Mouse (Mus musculus): ENCODE measurements at regions not wholly inside any gene's neighbourhood (a gene's known extent, or its start where the extent isn't known, plus 50 kb on each side); places are given as distances from the start of the nearest gene placed in this dataset.

- Histone ChIP-seq H3K9me3 (replicated peaks; ENCODE audit: low read length) (no peaks in the 10 kb centered on the region), H3K27ac (ENCODE audit: insufficient read depth, low read depth) (no peak overlapping the region), H3K9ac (ENCODE audit: insufficient read depth, low read depth) (no peak overlapping the region), H3K4me3 (replicated peaks in 1 of 3; ENCODE audit: low read depth in 2 of 3, low read length in 2 of 3, poor library complexity in 1 of 3) (peak overlapping the region in 1 of 3 experiments; percentile 50), H3K79me2 (replicated peaks; ENCODE audit: control insufficient read depth, extremely low read depth, insufficient read depth, poor library complexity, severe bottlenecking) (no peaks in the 10 kb centered on the region), H3K36me3 (replicated peaks in 1 of 2; ENCODE audit: control insufficient read depth in 1 of 2, insufficient read depth in 1 of 2, low read length in 1 of 2) (no peaks in the 10 kb centered on the region), H3K4me2 (ENCODE audit: insufficient read depth, low read depth, poor library complexity, severe bottlenecking) (peak overlapping the region; percentile 69), H3K27me3 (replicated peaks) (peaks cover 48% of the 10 kb centered on the region), H3K4me1 (ENCODE audit: control insufficient read depth in 1 of 2, insufficient read depth in 2 of 2) (peaks cover 8 to 21% of the 10 kb centered on the region in 2 experiments; a peak in 2 of 4 replicates)
- in situ Hi-C loops (cut with MboI; ENCODE audit: low pct_ligation_motif_present, low pct_unique_long_range_greater_than_20kb, low sequenced_read_pairs): no loop called here
- DNase-seq (ENCODE audit: extremely low read depth): no peak
- dilution Hi-C loops (cut with MboI; ENCODE audit: extremely low pct_ligation_motif_present, extremely low pct_unique_long_range_greater_than_20kb, low sequenced_read_pairs): no loop called here
- TF ChIP-seq MAX (IDR thresholded peaks at IDR 0.05; ENCODE audit: low read length) (no peak), RCOR1 (conservative IDR thresholded peaks at IDR 0.05; ENCODE audit: low read depth, low read length) (no peak), MEF2A (IDR thresholded peaks at IDR 0.05; ENCODE audit: borderline replicate concordance, low read depth, low read length) (no peak), MYC (IDR thresholded peaks at IDR 0.05; ENCODE audit: low read depth, low read length) (no peak)
These were observed 60.8 kb upstream of the Btrc start for GRCm38 (mm10) chr19:45302548-45303241.

GRCm38 (mm10) chr19:45304538-45304937, 59.0 kb upstream of the Btrc start:
- H3K4me1 ChIP-seq (ENCODE audit: control insufficient read depth in 1 of 2, insufficient read depth in 2 of 2): peaks cover 14 to 35% of the 10 kb centered on the region in 2 experiments
- in situ Hi-C loops (cut with MboI; ENCODE audit: low pct_ligation_motif_present, low pct_unique_long_range_greater_than_20kb, low sequenced_read_pairs): no loop called here
- H3K36me3 ChIP-seq (replicated peaks in 1 of 2; ENCODE audit: control insufficient read depth in 1 of 2, insufficient read depth in 1 of 2, low read length in 1 of 2): no peaks in the 10 kb centered on the region
- H3K27me3 ChIP-seq (replicated peaks): peaks cover 40% of the 10 kb centered on the region
- no peaks in the 10 kb centered on the region for H3K9me3 ChIP-seq (replicated peaks; ENCODE audit: low read length)
- H3K27ac ChIP-seq (ENCODE audit: insufficient read depth, low read depth): no peak overlapping the region
- no peak overlapping the region for H3K9ac ChIP-seq (ENCODE audit: insufficient read depth, low read depth)
- TF ChIP-seq BHLHE40 (IDR thresholded peaks at IDR 0.05; ENCODE audit: low read depth, low read length) (no peak), TCF12 (IDR thresholded peaks at IDR 0.05; ENCODE audit: low read depth, low read length) (no peak), PAX5 (IDR thresholded peaks at IDR 0.05; ENCODE audit: low read length) (no peak), POLR2A (IDR thresholded peaks at IDR 0.05; ENCODE audit: low read depth, low read length) (no peak), JUND (conservative IDR thresholded peaks at IDR 0.05; ENCODE audit: low read depth, low read length) (no peak), UBTF (IDR thresholded peaks at IDR 0.05; ENCODE audit: low read depth, low read length) (no peak), MAFK (IDR thresholded peaks at IDR 0.05; ENCODE audit: insufficient replicate concordance, low read length) (no peak), NELFE (IDR thresholded peaks at IDR 0.05; ENCODE audit: low read depth, low read length) (no peak)
- dilution Hi-C loops (cut with MboI; ENCODE audit: extremely low pct_ligation_motif_present, extremely low pct_unique_long_range_greater_than_20kb, low sequenced_read_pairs): no loop called here
- no peak for DNase-seq (ENCODE audit: extremely low read depth)
- H3K4me2 ChIP-seq (ENCODE audit: insufficient read depth, low read depth, poor library complexity, severe bottlenecking): peak overlapping the region; percentile 8; the same call in 1 of the 2 replicates
- H3K4me3 ChIP-seq (replicated peaks in 1 of 3; ENCODE audit: low read depth in 2 of 3, low read length in 2 of 3, poor library complexity in 1 of 3): no peak overlapping the region
- no peaks in the 10 kb centered on the region for H3K79me2 ChIP-seq (replicated peaks; ENCODE audit: control insufficient read depth, extremely low read depth, insufficient read depth, poor library complexity, severe bottlenecking)

All from CH12.LX (cell line).